Mouse (Mus musculus): Measurements from ENCODE around the gene Timm8a1. TPM values are rescaled to one million over a fixed set of nuclear protein-coding genes. Genes with fewer than 3 reads are reported as not detected.
"Not testable (repeated sequence)": the region's sequence is repeated elsewhere in the genome, so short reads cannot be mapped to it uniquely, and the experiment has no call there.

The Timm8a1 gene
- polyA plus RNA-seq, 1 experiment from 2014 or later: 81.3 TPM

- peak overlapping the region; percentile 43 for H3K4me2 ChIP-seq (ENCODE audit: low read depth, low read length, severe bottlenecking)
- H3K4me3 ChIP-seq (ENCODE audit: low read depth, low read length): peak overlapping the region; percentile 48
- ATAC-seq (replicated peaks; ENCODE audit: low FRiP score) (no peak; the same call in 1 of the 2 replicates), DNase-seq (ENCODE audit: low spot score) (no peak)
- no peaks in the 10 kb centered on the region for H3K27me3 ChIP-seq (ENCODE audit: control insufficient read depth, insufficient read depth, low read length)
- H3K4me1 ChIP-seq (replicated peaks; ENCODE audit: control insufficient read depth, insufficient read depth, low read length): no peaks in the 10 kb centered on the region
- WGBS: 26% methylated on average over 6 of the region's 6 CpGs
- no peaks in the 10 kb centered on the region for H3K9me3 ChIP-seq (ENCODE audit: control insufficient read depth, low read length)
- H3K27ac ChIP-seq (ENCODE audit: low read depth, low read length): peak overlapping the region; percentile 64; the same call in 1 of the 2 replicates
- peak overlapping the region; percentile 59 for H3K9ac ChIP-seq (ENCODE audit: low read length)
- no peaks in the 10 kb centered on the region for H3K36me3 ChIP-seq (ENCODE audit: control insufficient read depth, insufficient read depth, low read length)
Measured at GRCm38 (mm10) chrX:134541955-134542308, 267 bp upstream of the Timm8a1 start.

DNA sequence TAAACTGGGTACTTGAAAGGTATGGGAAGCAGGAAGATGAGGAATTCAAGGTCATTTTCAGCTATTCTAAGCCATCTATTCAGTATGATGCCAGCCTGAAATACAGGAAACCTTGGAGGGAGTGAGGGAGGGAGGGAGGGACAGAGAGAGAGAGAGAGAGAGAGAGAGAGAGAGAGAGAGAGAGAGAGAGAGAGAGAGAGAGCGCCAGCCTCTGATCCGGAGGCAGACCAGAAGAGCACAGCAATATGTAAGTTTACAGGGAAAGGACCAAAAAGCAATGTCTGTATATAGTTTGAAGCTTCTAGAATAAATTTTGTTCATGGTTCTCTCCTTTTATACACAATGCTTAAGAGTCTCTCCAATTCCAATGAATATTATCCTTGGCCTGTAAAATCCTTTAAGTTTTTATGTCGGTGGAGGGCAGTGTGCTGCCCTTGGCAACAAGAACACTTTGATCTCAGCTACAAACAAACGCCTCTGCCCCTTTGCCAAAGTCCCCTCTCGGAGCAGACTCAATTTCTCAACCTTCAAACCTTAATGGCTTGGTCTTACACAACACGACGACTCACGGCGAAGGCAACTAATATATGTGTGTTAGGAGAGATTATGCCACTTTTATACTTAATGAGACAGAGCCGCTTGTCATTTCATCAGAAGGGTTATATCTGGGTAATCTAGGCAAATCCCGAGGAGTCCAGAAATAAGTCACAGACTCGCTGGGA, 1.1 kb downstream of the Timm8a1 start:
- H3K27ac ChIP-seq (ENCODE audit: low read depth, low read length): no peak overlapping the region
- peak overlapping the region; percentile 51 for H3K4me2 ChIP-seq (ENCODE audit: low read depth, low read length, severe bottlenecking)
- DNase-seq (ENCODE audit: low spot score) (no peak), ATAC-seq (replicated peaks; ENCODE audit: low FRiP score) (peak; percentile 19; the same call in 1 of the 2 replicates)
- no peaks in the 10 kb centered on the region for H3K36me3 ChIP-seq (ENCODE audit: control insufficient read depth, insufficient read depth, low read length)
- H3K4me3 ChIP-seq (ENCODE audit: low read depth, low read length): peak overlapping the region; percentile 48
- no peaks in the 10 kb centered on the region for H3K27me3 ChIP-seq (ENCODE audit: control insufficient read depth, insufficient read depth, low read length)
- H3K9me3 ChIP-seq (ENCODE audit: control insufficient read depth, low read length): no peaks in the 10 kb centered on the region
- no peaks in the 10 kb centered on the region for H3K4me1 ChIP-seq (replicated peaks; ENCODE audit: control insufficient read depth, insufficient read depth, low read length)
- H3K9ac ChIP-seq (ENCODE audit: low read length): peak overlapping the region; percentile 61
- WGBS: 30% methylated on average over 12 of the region's 12 CpGs

GRCm38 (mm10) chrX:134539795-134540194, 1.9 kb downstream of the Timm8a1 start:
- not testable (repeated sequence) for H3K9ac ChIP-seq (ENCODE audit: low read length); H3K27me3 ChIP-seq (ENCODE audit: control insufficient read depth, insufficient read depth, low read length); H3K9me3 ChIP-seq (ENCODE audit: control insufficient read depth, low read length); H3K4me2 ChIP-seq (ENCODE audit: low read depth, low read length, severe bottlenecking); H3K36me3 ChIP-seq (ENCODE audit: control insufficient read depth, insufficient read depth, low read length); H3K4me3 ChIP-seq (ENCODE audit: low read depth, low read length); ATAC-seq (replicated peaks; ENCODE audit: low FRiP score); DNase-seq (ENCODE audit: low spot score); H3K27ac ChIP-seq (ENCODE audit: low read depth, low read length); H3K4me1 ChIP-seq (replicated peaks; ENCODE audit: control insufficient read depth, insufficient read depth, low read length)
- WGBS: 91% methylated on average over 10 of the region's 10 CpGs

GRCm38 (mm10) chrX:134533346-134533745, 8.3 kb downstream of the Timm8a1 start:
- ATAC-seq (replicated peaks; ENCODE audit: low FRiP score): no peak
- Histone ChIP-seq H3K36me3 (ENCODE audit: control insufficient read depth, insufficient read depth, low read length) (no peaks in the 10 kb centered on the region), H3K27ac (ENCODE audit: low read depth, low read length) (no peak overlapping the region), H3K9me3 (ENCODE audit: control insufficient read depth, low read length) (no peaks in the 10 kb centered on the region), H3K27me3 (ENCODE audit: control insufficient read depth, insufficient read depth, low read length) (no peaks in the 10 kb centered on the region), H3K9ac (ENCODE audit: low read length) (no peak overlapping the region), H3K4me3 (ENCODE audit: low read depth, low read length) (no peak overlapping the region), H3K4me1 (replicated peaks; ENCODE audit: control insufficient read depth, insufficient read depth, low read length) (no peaks in the 10 kb centered on the region), H3K4me2 (ENCODE audit: low read depth, low read length, severe bottlenecking) (no peak overlapping the region)
- DNase-seq (ENCODE audit: low spot score): no peak
- WGBS: 65% methylated on average over 2 of the region's 2 CpGs

- Histone ChIP-seq H3K4me2 (ENCODE audit: low read depth, low read length, severe bottlenecking) (no peak overlapping the region), H3K36me3 (ENCODE audit: control insufficient read depth, insufficient read depth, low read length) (no peaks in the 10 kb centered on the region), H3K27me3 (ENCODE audit: control insufficient read depth, insufficient read depth, low read length) (no peaks in the 10 kb centered on the region), H3K4me1 (replicated peaks; ENCODE audit: control insufficient read depth, insufficient read depth, low read length) (no peaks in the 10 kb centered on the region), H3K4me3 (ENCODE audit: low read depth, low read length) (no peak overlapping the region), H3K9ac (ENCODE audit: low read length) (no peak overlapping the region), H3K27ac (ENCODE audit: low read depth, low read length) (no peak overlapping the region), H3K9me3 (ENCODE audit: control insufficient read depth, low read length) (no peaks in the 10 kb centered on the region)
- WGBS: 84% methylated on average over 4 of the region's 4 CpGs
- DNase-seq (ENCODE audit: low spot score): no peak
- no peak for ATAC-seq (replicated peaks; ENCODE audit: low FRiP score)
Measured at GRCm38 (mm10) chrX:134525260-134525659, 16.4 kb downstream of the Timm8a1 start.

DNA sequence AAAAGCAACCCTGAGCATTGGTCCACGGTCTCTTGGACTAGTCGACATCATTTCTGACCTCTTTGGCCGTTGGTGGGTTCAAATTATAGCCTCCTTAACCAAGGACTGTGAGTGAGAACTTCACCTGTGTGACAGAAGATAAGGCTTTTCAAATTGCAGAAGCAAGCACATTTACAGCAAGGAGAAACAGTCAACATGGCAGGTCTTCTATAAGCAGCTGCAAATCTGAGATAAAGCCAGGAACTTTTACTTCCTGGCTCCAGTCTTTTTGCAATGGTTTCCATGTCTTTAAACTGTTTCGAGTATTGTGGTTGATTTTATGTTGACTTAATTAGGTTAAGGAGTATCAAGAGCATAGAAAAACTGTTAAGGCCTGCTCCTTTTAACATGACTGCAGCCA, 17.9 kb downstream of the Timm8a1 start:
- H3K9ac ChIP-seq (ENCODE audit: low read length): no peak overlapping the region
- H3K4me2 ChIP-seq (ENCODE audit: low read depth, low read length, severe bottlenecking): no peak overlapping the region
- no peaks in the 10 kb centered on the region for H3K36me3 ChIP-seq (ENCODE audit: control insufficient read depth, insufficient read depth, low read length)
- no peaks in the 10 kb centered on the region for H3K9me3 ChIP-seq (ENCODE audit: control insufficient read depth, low read length)
- DNase-seq (ENCODE audit: low spot score): no peak
- 79% methylated on average over 4 of the region's 4 CpGs for WGBS
- no peak overlapping the region for H3K4me3 ChIP-seq (ENCODE audit: low read depth, low read length)
- H3K27ac ChIP-seq (ENCODE audit: low read depth, low read length): no peak overlapping the region
- no peak for ATAC-seq (replicated peaks; ENCODE audit: low FRiP score)
- no peaks in the 10 kb centered on the region for H3K4me1 ChIP-seq (replicated peaks; ENCODE audit: control insufficient read depth, insufficient read depth, low read length)
- H3K27me3 ChIP-seq (ENCODE audit: control insufficient read depth, insufficient read depth, low read length): no peaks in the 10 kb centered on the region

- ATAC-seq (replicated peaks; ENCODE audit: low FRiP score) (no peak), DNase-seq (ENCODE audit: low spot score) (no peak)
- Histone ChIP-seq H3K27ac (ENCODE audit: low read depth, low read length) (no peak overlapping the region), H3K36me3 (ENCODE audit: control insufficient read depth, insufficient read depth, low read length) (no peaks in the 10 kb centered on the region), H3K9ac (ENCODE audit: low read length) (no peak overlapping the region), H3K9me3 (ENCODE audit: control insufficient read depth, low read length) (no peaks in the 10 kb centered on the region), H3K4me1 (replicated peaks; ENCODE audit: control insufficient read depth, insufficient read depth, low read length) (no peaks in the 10 kb centered on the region), H3K4me2 (ENCODE audit: low read depth, low read length, severe bottlenecking) (no peak overlapping the region), H3K27me3 (ENCODE audit: control insufficient read depth, insufficient read depth, low read length) (no peaks in the 10 kb centered on the region), H3K4me3 (ENCODE audit: low read depth, low read length) (no peak overlapping the region)
- 28% methylated on average over 2 of the region's 2 CpGs for WGBS
Measured at GRCm38 (mm10) chrX:134509473-134509872, 32.2 kb downstream of the Timm8a1 start.

DNA sequence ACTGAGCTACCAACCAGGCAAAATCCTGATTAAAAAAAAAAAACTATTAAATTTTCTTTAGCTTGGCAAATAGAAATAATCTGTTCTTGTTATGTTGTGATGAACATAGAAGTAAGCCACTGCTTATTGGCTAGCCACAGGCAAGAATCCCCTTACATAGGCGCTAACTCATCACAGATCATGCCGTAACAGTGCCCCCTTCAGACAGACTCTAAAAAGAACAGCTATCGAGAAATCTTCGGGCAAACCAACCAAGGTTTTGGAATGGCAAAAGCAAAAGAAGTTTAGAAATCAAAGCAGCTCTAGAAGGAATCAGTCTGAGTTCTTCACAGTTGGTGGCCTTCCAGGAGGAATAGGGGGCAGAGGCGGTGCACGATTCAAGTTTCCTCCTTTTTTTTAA, 33.7 kb downstream of the Timm8a1 start:
- Histone ChIP-seq H3K9me3 (ENCODE audit: control insufficient read depth, low read length) (no peaks in the 10 kb centered on the region), H3K4me3 (ENCODE audit: low read depth, low read length) (no peak overlapping the region), H3K27ac (ENCODE audit: low read depth, low read length) (no peak overlapping the region), H3K4me2 (ENCODE audit: low read depth, low read length, severe bottlenecking) (no peak overlapping the region), H3K9ac (ENCODE audit: low read length) (no peak overlapping the region), H3K4me1 (replicated peaks; ENCODE audit: control insufficient read depth, insufficient read depth, low read length) (no peaks in the 10 kb centered on the region), H3K36me3 (ENCODE audit: control insufficient read depth, insufficient read depth, low read length) (no peaks in the 10 kb centered on the region), H3K27me3 (ENCODE audit: control insufficient read depth, insufficient read depth, low read length) (no peaks in the 10 kb centered on the region)
- WGBS: 75% methylated on average over 6 of the region's 6 CpGs
- DNase-seq (ENCODE audit: low spot score): no peak
- ATAC-seq (replicated peaks; ENCODE audit: low FRiP score): no peak

DNA sequence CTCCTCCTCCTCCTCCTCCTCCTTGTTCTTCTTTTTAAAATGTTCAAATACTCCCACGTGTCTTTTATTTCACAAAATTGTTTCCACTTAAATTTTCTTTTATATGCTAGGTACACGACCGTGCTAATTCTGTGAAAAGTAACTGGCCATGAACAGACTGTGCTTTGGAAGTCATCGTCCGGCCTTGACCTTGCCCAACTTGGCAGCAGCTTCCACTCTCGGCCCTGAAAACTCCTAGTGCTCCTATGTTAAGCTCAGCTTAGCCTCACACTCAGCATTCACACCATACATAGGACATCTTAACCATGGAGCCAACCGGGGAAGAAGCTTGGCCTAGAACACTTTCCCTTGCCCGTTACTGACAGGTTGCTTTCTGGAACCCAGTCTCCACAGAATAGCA, 41.0 kb downstream of the Timm8a1 start:
- Histone ChIP-seq H3K36me3 (ENCODE audit: control insufficient read depth, insufficient read depth, low read length) (no peaks in the 10 kb centered on the region), H3K9me3 (ENCODE audit: control insufficient read depth, low read length) (no peaks in the 10 kb centered on the region), H3K27ac (ENCODE audit: low read depth, low read length) (no peak overlapping the region), H3K4me2 (ENCODE audit: low read depth, low read length, severe bottlenecking) (no peak overlapping the region), H3K27me3 (ENCODE audit: control insufficient read depth, insufficient read depth, low read length) (no peaks in the 10 kb centered on the region), H3K4me1 (replicated peaks; ENCODE audit: control insufficient read depth, insufficient read depth, low read length) (no peaks in the 10 kb centered on the region), H3K4me3 (ENCODE audit: low read depth, low read length) (no peak overlapping the region), H3K9ac (ENCODE audit: low read length) (no peak overlapping the region)
- 90% methylated on average over 8 of the region's 8 CpGs for WGBS
- no peak for DNase-seq (ENCODE audit: low spot score)
- ATAC-seq (replicated peaks; ENCODE audit: low FRiP score): no peak

All from forebrain, embryonic 11.5 days (tissue).